Comparison of ENCODE assay signal across 22 mouse cellular contexts in genomic region chr11:63325166-63325565, GRCm38 (mm10).
"Had no signal": no experiment of that assay in that cellular context is flagged by ENCODE, and none has a peak within 500 bp of the region (broad histone marks: within the 10 kb centered on the region; RNA-seq: fewer than 3 reads in every experiment).

No protein-coding gene starts in this region.

- H3K4me3 ChIP-seq: limb, embryonic 12.5 days; limb, embryonic 15.5 days; neural tube, embryonic 12.5 days; neural tube, embryonic 15.5 days had no signal

- H3K9ac ChIP-seq: limb, embryonic 12.5 days; limb, embryonic 15.5 days; liver, embryonic 14.5 days; liver, postnatal 0 days; lung, embryonic 14.5 days; neural tube, embryonic 12.5 days; neural tube, embryonic 15.5 days had no signal

- H3K4me2 ChIP-seq: limb, embryonic 12.5 days; limb, embryonic 15.5 days; liver, embryonic 11.5 days; lung, embryonic 14.5 days; neural tube, embryonic 12.5 days; neural tube, embryonic 15.5 days had no signal

- ATAC-seq: liver, postnatal 0 days; lung, postnatal 0 days had no signal

- H3K27ac ChIP-seq: limb, embryonic 12.5 days; limb, embryonic 15.5 days; liver, embryonic 14.5 days; macrophage; neural tube, embryonic 12.5 days; stomach, postnatal 0 days had no signal

- DNase-seq: kidney, adult 18-20 months; kidney, adult 9 months; kidney, postnatal 14 days; kidney, postnatal 4 days; left cerebral cortex, postnatal 4 days; liver, postnatal 0 days; lung, embryonic 14.5 days; right cerebral cortex, adult 18-20 months; right cerebral cortex, postnatal 14 days; right cerebral cortex, postnatal 4 days; thymus, adult 2 months; thymus, postnatal 14 days; thymus, postnatal 4 days had no signal

- H3K27me3 ChIP-seq: limb, embryonic 15.5 days; neural tube, embryonic 12.5 days; neural tube, embryonic 15.5 days had no signal

- H3K9me3 ChIP-seq: limb, embryonic 12.5 days; limb, embryonic 15.5 days; neural tube, embryonic 12.5 days; neural tube, embryonic 15.5 days had no signal

- H3K36me3 ChIP-seq: limb, embryonic 12.5 days; limb, embryonic 15.5 days; neural tube, embryonic 12.5 days; neural tube, embryonic 15.5 days had no signal
